Mouse (Mus musculus) lung, adult 2 months (tissue): Measurements from ENCODE around the gene Ppara.

Experiments
- CTCF ChIP-seq: fragments of 200-500 bp; IDR thresholded peaks from 2 replicates; pipeline ENCODE4 v1.5.1; 2011; ENCODE audit warnings: mild to moderate bottlenecking, low read length, control low read depth; ENCODE audit not compliant: insufficient read depth
- POLR2A ChIP-seq: fragments of 200-500 bp; IDR thresholded peaks from 2 replicates; pipeline ENCODE4 v1.6.1; 2011; ENCODE audit warnings: low read depth, mild to moderate bottlenecking, control low read depth, low read length, borderline replicate concordance; ENCODE audit errors: extremely low read depth

GRCm38 (mm10) chr15:85731885-85732603 is 2.7 kb upstream of the Ppara start:
- no peak for TF ChIP-seq CTCF
- no peak for TF ChIP-seq POLR2A
